In the genomic region with DNA sequence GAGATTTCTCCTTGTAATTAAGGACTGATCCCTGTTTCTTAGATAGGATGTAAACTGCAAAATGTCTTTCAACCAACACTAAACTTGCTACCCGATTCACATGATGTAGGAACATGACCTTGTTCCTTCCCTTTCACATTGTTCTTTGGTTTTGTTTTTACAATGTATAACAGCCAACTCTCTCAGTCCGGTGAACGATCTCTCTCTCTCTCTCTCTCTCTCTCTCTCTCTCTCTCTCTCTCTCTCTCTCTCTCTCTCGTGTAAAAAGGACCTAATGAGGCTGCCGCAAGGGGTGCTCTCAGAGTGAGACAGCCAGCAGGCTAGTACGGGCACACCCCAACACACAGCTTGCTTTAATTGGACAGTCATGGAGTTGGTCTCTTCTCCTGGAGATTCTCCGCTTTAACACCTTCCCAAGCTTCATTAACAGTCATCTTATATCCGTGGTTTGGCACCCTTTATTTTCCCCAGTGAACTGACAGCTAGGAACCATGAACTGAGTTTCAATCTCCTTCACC, we compare ENCODE assay signal across 13 mouse cellular contexts. TPM values are rescaled to one million over a fixed set of nuclear protein-coding genes. Genes with fewer than 3 reads are reported as not detected.
DNase-seq lines count a peak whose midpoint lies in the region; ATAC-seq lines count a peak whose summit lies in the region.
"Had no signal": no experiment of that assay in that cellular context is flagged by ENCODE, and none has a peak within 500 bp of the region (broad histone marks: within the 10 kb centered on the region; RNA-seq: fewer than 3 reads in every experiment).

No protein-coding gene starts in this region.

- H3K4me3 ChIP-seq in heart, embryonic 10.5 days = peak overlapping the region; percentile 72; the same call in 1 of the 2 replicates
- peak overlapping the region; percentile 48 for H3K4me3 ChIP-seq in megakaryocyte, embryonic 14.5 days (replicated peaks)
- H3K4me3 ChIP-seq in intestine, embryonic 15.5 days (replicated peaks) = no peak overlapping the region

- no peak for ATAC-seq in megakaryocyte, adult 5-6 weeks (ENCODE audit: poor library complexity, severe bottlenecking)
- ATAC-seq in intestine, embryonic 15.5 days = no peak
- ATAC-seq: activated CD4-positive, CD25-positive, alpha-beta regulatory T cell, adult 4 months had no signal

- no peaks in the 10 kb centered on the region for H3K9me3 ChIP-seq in heart, embryonic 10.5 days
- peaks cover 12% of the 10 kb centered on the region for H3K9me3 ChIP-seq in megakaryocyte, embryonic 14.5 days
- H3K9me3 ChIP-seq in intestine, embryonic 15.5 days = no peaks in the 10 kb centered on the region

- no peaks in the 10 kb centered on the region for H3K27me3 ChIP-seq in heart, embryonic 10.5 days (ENCODE audit: insufficient read depth, poor library complexity, severe bottlenecking)
- H3K27me3 ChIP-seq in megakaryocyte, embryonic 14.5 days (replicated peaks) = no peaks in the 10 kb centered on the region
- H3K27me3 ChIP-seq in intestine, embryonic 15.5 days (replicated peaks) = no peaks in the 10 kb centered on the region

- peaks cover 16% of the 10 kb centered on the region for H3K36me3 ChIP-seq in heart, embryonic 10.5 days
- H3K36me3 ChIP-seq in megakaryocyte, embryonic 14.5 days (replicated peaks; ENCODE audit: low read length) = peaks cover 40% of the 10 kb centered on the region
- 0 out of 2 replicates have a peak, but pooled peaks cover 7% of the 10 kb centered on the region for H3K36me3 ChIP-seq in intestine, embryonic 15.5 days

- H3K4me2 ChIP-seq in intestine, embryonic 15.5 days (replicated peaks) = peak overlapping the region; percentile 70

- H3K27ac ChIP-seq in heart, embryonic 10.5 days = peak overlapping the region; percentile 90; the same call in 1 of the 2 replicates
- no peak overlapping the region for H3K27ac ChIP-seq in intestine, embryonic 15.5 days

- H3K9ac ChIP-seq in intestine, embryonic 15.5 days = no peak overlapping the region

- DNase-seq in heart, embryonic 10.5 days (ENCODE audit: low spot score) = no peak
- no peak for DNase-seq in heart, postnatal 36 days
- peak; percentile 57 for DNase-seq in retina, postnatal 1 day
- no peak for DNase-seq in frontal cortex, adult 2 months (ENCODE audit: extremely low spot score in 1 of 2, low spot score in 1 of 2)
- no peak for DNase-seq in cerebellum, adult 9-10 months
- DNase-seq: cerebellum, postnatal 36 days; layer of hippocampus, postnatal 36 days; thymus, postnatal 4 days had no signal

- peaks cover 13% of the 10 kb centered on the region; the same call in 1 of the 2 replicates for H3K4me1 ChIP-seq in heart, embryonic 10.5 days
- H3K4me1 ChIP-seq in megakaryocyte, embryonic 14.5 days = peaks cover 34% of the 10 kb centered on the region
- 0 out of 2 replicates have a peak, but pooled peaks cover 7% of the 10 kb centered on the region for H3K4me1 ChIP-seq in intestine, embryonic 15.5 days (replicated peaks)

- intact Hi-C loops in heart, postnatal 36 days (cut with DNase I) = loop anchor here (2.0 kb wide), 1 partner anchor 25 kb away; the partner anchor contains the start of gene Lrp2bp

- WGBS in heart, embryonic 10.5 days = 78% methylated on average over 8 of the region's 8 CpGs
- 72% methylated on average over 8 of the region's 8 CpGs for WGBS in intestine, embryonic 15.5 days

RNA-seq across cellular contexts. Expression of gene 1700029J07Rik, which starts 1.0 kb away (rescaled TPM):
- 2.5 and 2.7 TPM in 2 replicates for polyA plus RNA-seq in heart, embryonic 10.5 days (2016; fragmentation: Nextera tagmentation; extraction: Ambion mirVana)
- total RNA-seq in heart, postnatal 36 days (2021) = under 1 TPM; 0.33 to 0.50 TPM
- 0.75 TPM in 1 of 2 replicates, not detected in the other for polyA plus RNA-seq in megakaryocyte, embryonic 14.5 days (2012; ENCODE audit: insufficient read depth, low replicate concordance)
- total RNA-seq in megakaryocyte, adult 5-6 weeks (2015) = 0.22 and 0.27 TPM in 2 replicates
- 0.28 and 0.29 TPM in 2 replicates for total RNA-seq in megakaryocyte, adult 5-6 weeks (2017)
- polyA plus RNA-seq in intestine, embryonic 15.5 days (2015; fragmentation: Nextera tagmentation; extraction: Ambion mirVana) = 2.7 and 2.9 TPM in 2 replicates
- polyA plus RNA-seq in frontal cortex, adult 2 months (2012; rRNA removed) = 7.8 and 8.9 TPM in 2 replicates

RNA-seq across cellular contexts. Expression of gene Ufsp2, which starts 1.3 kb away (rescaled TPM):
- polyA plus RNA-seq in heart, embryonic 10.5 days (2016; fragmentation: Nextera tagmentation; extraction: Ambion mirVana) = 60.1 and 60.7 TPM in 2 replicates
- total RNA-seq in heart, postnatal 36 days (2021) = 10 to 100 TPM; 30.9 to 32.4 TPM
- 2.5 TPM in 1 of 2 replicates, not detected in the other for polyA plus RNA-seq in megakaryocyte, embryonic 14.5 days (2012; ENCODE audit: insufficient read depth, low replicate concordance)
- 56.8 and 68.8 TPM in 2 replicates for total RNA-seq in megakaryocyte, adult 5-6 weeks (2015)
- 96.2 and 104 TPM in 2 replicates for total RNA-seq in megakaryocyte, adult 5-6 weeks (2017)
- 87.1 and 88.5 TPM in 2 replicates for polyA plus RNA-seq in intestine, embryonic 15.5 days (2015; fragmentation: Nextera tagmentation; extraction: Ambion mirVana)
- 65.2 and 68.2 TPM in 2 replicates for polyA plus RNA-seq in frontal cortex, adult 2 months (2012; rRNA removed)

RNA-seq across cellular contexts. Expression of gene Lrp2bp, which starts 25.1 kb away (rescaled TPM):
- 0.44 and 0.54 TPM in 2 replicates for polyA plus RNA-seq in heart, embryonic 10.5 days (2016; fragmentation: Nextera tagmentation; extraction: Ambion mirVana)
- under 1 TPM; 0.57 to 0.69 TPM for total RNA-seq in heart, postnatal 36 days (2021)
- 0.11 TPM in 1 of 2 replicates, not detected in the other for polyA plus RNA-seq in megakaryocyte, embryonic 14.5 days (2012; ENCODE audit: insufficient read depth, low replicate concordance)
- total RNA-seq in megakaryocyte, adult 5-6 weeks (2015) = 0.09 TPM in 1 of 2 replicates, not detected in the other
- total RNA-seq in megakaryocyte, adult 5-6 weeks (2017) = not detected in 2 replicates
- 0.53 and 0.54 TPM in 2 replicates for polyA plus RNA-seq in intestine, embryonic 15.5 days (2015; fragmentation: Nextera tagmentation; extraction: Ambion mirVana)
- 0.36 TPM in 2 replicates for polyA plus RNA-seq in frontal cortex, adult 2 months (2012; rRNA removed)

RNA-seq across cellular contexts. Expression of gene Ankrd37, which starts 31.5 kb away (rescaled TPM):
- polyA plus RNA-seq in heart, embryonic 10.5 days (2016; fragmentation: Nextera tagmentation; extraction: Ambion mirVana) = 12.3 and 19.8 TPM in 2 replicates
- total RNA-seq in heart, postnatal 36 days (2021) = 10 to 100 TPM in 1 of 2 experiments, 1 to 10 TPM in 1; 5.3 to 13.4 TPM
- 3.6 and 5.2 TPM in 2 replicates for polyA plus RNA-seq in megakaryocyte, embryonic 14.5 days (2012; ENCODE audit: insufficient read depth, low replicate concordance)
- 4.1 and 5.1 TPM in 2 replicates for total RNA-seq in megakaryocyte, adult 5-6 weeks (2015)
- 3.5 and 6.3 TPM in 2 replicates for total RNA-seq in megakaryocyte, adult 5-6 weeks (2017)
- 37.7 and 42.0 TPM in 2 replicates for polyA plus RNA-seq in intestine, embryonic 15.5 days (2015; fragmentation: Nextera tagmentation; extraction: Ambion mirVana)
- 14.5 and 21.0 TPM in 2 replicates for polyA plus RNA-seq in frontal cortex, adult 2 months (2012; rRNA removed)

RNA-seq across cellular contexts. Expression of gene Ccdc110, which starts 39.6 kb away (rescaled TPM):
- polyA plus RNA-seq in heart, embryonic 10.5 days (2016; fragmentation: Nextera tagmentation; extraction: Ambion mirVana) = 0.08 TPM in 1 of 2 replicates, not detected in the other
- total RNA-seq in heart, postnatal 36 days (2021) = not detected
- not detected in 2 replicates for polyA plus RNA-seq in megakaryocyte, embryonic 14.5 days (2012; ENCODE audit: insufficient read depth, low replicate concordance)
- not detected in 2 replicates for total RNA-seq in megakaryocyte, adult 5-6 weeks (2015)
- not detected in 2 replicates for total RNA-seq in megakaryocyte, adult 5-6 weeks (2017)
- not detected in 2 replicates for polyA plus RNA-seq in intestine, embryonic 15.5 days (2015; fragmentation: Nextera tagmentation; extraction: Ambion mirVana)
- 0.38 and 0.48 TPM in 2 replicates for polyA plus RNA-seq in frontal cortex, adult 2 months (2012; rRNA removed)
- total RNA-seq: neutrophil, adult 5-6 weeks had no signal
- polyA plus RNA-seq: activated CD4-positive, CD25-positive, alpha-beta regulatory T cell, adult 4 months had no signal

Comparison
In these comparisons a context has a peak if more than half of its experiments do, and no peak if none do; other contexts are left out.
1. RNA of gene Ufsp2, which starts 1.3 kb away (polyA plus RNA-seq): 87.1 to 88.5 TPM in intestine, embryonic 15.5 days, 65.2 to 68.2 TPM in frontal cortex, adult 2 months and 60.1 to 60.7 TPM in heart, embryonic 10.5 days; 2.5 TPM in megakaryocyte, embryonic 14.5 days; every median in the first group is over 10 times any median in the second.